Mouse (Mus musculus) liver, postnatal 0 days (tissue): ENCODE measurements around the gene Ephx3. TPM values are rescaled to one million over a fixed set of nuclear protein-coding genes. Genes with fewer than 3 reads are reported as not detected.

Experiments
- ATAC-seq: fragments of 200-750 bp; cut with Nextera tagmentation; 2 replicates; pipeline ENCODE4 v1.8.0; 2017; ENCODE audit warnings: mild to moderate bottlenecking, moderate library complexity
- DNase-seq: peaks from one replicate; pipeline ENCODE4 v3.0.0-alpha.2; 2016
- H3K27ac ChIP-seq: fragments of 300-500 bp; sonication (generic); 2 replicates; pipeline ENCODE4 v1.5.1; 2014; ENCODE audit warnings: antibody characterized with exemption, moderate library complexity, mild to moderate bottlenecking, low read depth
- H3K27me3 ChIP-seq: fragments of 300-500 bp; sonication (generic); 2 replicates; pipeline ENCODE4 v1.6.1; 2014; ENCODE audit warnings: low read length, control low read depth, mixed read lengths; ENCODE audit not compliant: insufficient read depth
- H3K36me3 ChIP-seq: fragments of 300-500 bp; sonication (generic); replicated peaks from 2 replicates; pipeline ENCODE4 v1.6.1; 2014; ENCODE audit warnings: mild to moderate bottlenecking, control low read depth, low read length, moderate library complexity, mixed read lengths; ENCODE audit not compliant: insufficient read depth
- H3K4me1 ChIP-seq: fragments of 300-500 bp; sonication (generic); 2 replicates; pipeline ENCODE4 v1.6.1; 2014; ENCODE audit warnings: antibody characterized with exemption, mild to moderate bottlenecking, control low read depth; ENCODE audit not compliant: insufficient read depth
- H3K4me2 ChIP-seq: fragments of 300-500 bp; sonication (generic); 2 replicates; pipeline ENCODE4 v1.6.1; 2014; ENCODE audit warnings: low read depth, mild to moderate bottlenecking, low read length, moderate library complexity, mixed read lengths
- H3K4me3 ChIP-seq: fragments of 300-500 bp; sonication (generic); 2 replicates; pipeline ENCODE4 v1.5.1; 2014; ENCODE audit warnings: low read depth, low read length
- H3K9ac ChIP-seq: fragments of 300-500 bp; sonication (generic); replicated peaks from 2 replicates; pipeline ENCODE4 v1.6.1; 2014; ENCODE audit warnings: mild to moderate bottlenecking, moderate library complexity
- H3K9me3 ChIP-seq: fragments of 300-500 bp; sonication (generic); 2 replicates; pipeline ENCODE4 v1.6.1; 2016; ENCODE audit warnings: mild to moderate bottlenecking, control low read depth, low read length, mixed read lengths
- CTCF ChIP-seq: sonication (generic); IDR thresholded peaks from 2 replicates; pipeline ENCODE4 v1.5.1; 2016; ENCODE audit warnings: antibody characterized with exemption, low read depth
- EP300 ChIP-seq: IDR thresholded peaks from 2 replicates; pipeline ENCODE4 v1.6.1; 2016; ENCODE audit warnings: antibody characterized with exemption, low read depth, mild to moderate bottlenecking
- WGBS: fragments of 180-500 bp; shearing (Covaris S2); extraction: QIAGEN DNeasy Blood & Tissue Kit; methylation state at CpG from one replicate; pipeline ENCODE4 v1.1.7; 2014; ENCODE audit not compliant: insufficient replicate concordance; 5-methylcytosine and 5-hydroxymethylcytosine counted together
- polyA plus RNA-seq: library from polyadenylated mRNA; unstranded; fragments of >200 nt; fragmentation: Nextera tagmentation; extraction: Ambion mirVana; gene quantifications from 2 replicates; pipeline ENCODE4 v1.2.1, GENCODE M21; 2015

The Ephx3 gene
- polyA plus RNA-seq, 1 experiment from 2014 or later: not detected

- H3K9me3 ChIP-seq: no peaks in the 10 kb centered on the region
- H3K36me3 ChIP-seq: no peaks in the 10 kb centered on the region
- H3K4me2 ChIP-seq: no peak overlapping the region
- TF ChIP-seq EP300 (no peak), CTCF (no peak)
- no peak for ATAC-seq
- H3K27me3 ChIP-seq: no peaks in the 10 kb centered on the region
- 69% methylated on average over 11 of the region's 11 CpGs for WGBS
- no peak overlapping the region for H3K4me3 ChIP-seq
- no peak overlapping the region for H3K9ac ChIP-seq
- H3K27ac ChIP-seq: no peak overlapping the region
- no peak for DNase-seq
- no peaks in the 10 kb centered on the region for H3K4me1 ChIP-seq
Measured at GRCm38 (mm10) chr17:32179621-32180491, 9.5 kb downstream of the Ephx3 start.

GRCm38 (mm10) chr17:32176919-32177318 lies 12.4 kb downstream of the Ephx3 start:
- Histone ChIP-seq H3K4me1 (no peaks in the 10 kb centered on the region), H3K27me3 (no peaks in the 10 kb centered on the region), H3K4me2 (no peak overlapping the region), H3K36me3 (no peaks in the 10 kb centered on the region), H3K27ac (no peak overlapping the region), H3K9ac (no peak overlapping the region), H3K4me3 (no peak overlapping the region), H3K9me3 (no peaks in the 10 kb centered on the region)
- 76% methylated on average over 4 of the region's 4 CpGs for WGBS
- no peak for TF ChIP-seq EP300
- no peak for TF ChIP-seq CTCF
- ATAC-seq (no peak), DNase-seq (no peak)

- ATAC-seq (no peak), DNase-seq (no peak)
- TF ChIP-seq EP300: no peak
- TF ChIP-seq CTCF: no peak
- no peaks in the 10 kb centered on the region for H3K9me3 ChIP-seq
- WGBS: 70% methylated on average over 7 of the region's 7 CpGs
- H3K9ac ChIP-seq: no peak overlapping the region
- H3K36me3 ChIP-seq: no peaks in the 10 kb centered on the region
- H3K4me3 ChIP-seq: no peak overlapping the region
- 0 out of 2 replicates have a peak, but pooled peaks cover 3% of the 10 kb centered on the region for H3K27me3 ChIP-seq
- peaks cover 5% of the 10 kb centered on the region for H3K4me1 ChIP-seq
- no peak overlapping the region for H3K27ac ChIP-seq
- no peak overlapping the region for H3K4me2 ChIP-seq
Measured at GRCm38 (mm10) chr17:32173166-32173565, 16.2 kb downstream of the Ephx3 start.

GRCm38 (mm10) chr17:32172485-32172884 lies 16.9 kb downstream of the Ephx3 start:
- ATAC-seq: no peak
- 71% methylated on average over 2 of the region's 2 CpGs for WGBS

GRCm38 (mm10) chr17:32169518-32170225 lies 19.7 kb downstream of the Ephx3 start:
- Histone ChIP-seq H3K27me3 (peaks cover 27% of the 10 kb centered on the region), H3K4me3 (no peak overlapping the region), H3K9me3 (no peaks in the 10 kb centered on the region), H3K4me2 (no peak overlapping the region), H3K9ac (no peak overlapping the region), H3K4me1 (peaks cover 19% of the 10 kb centered on the region), H3K27ac (no peak overlapping the region), H3K36me3 (no peaks in the 10 kb centered on the region)
- DNase-seq: no peak
- WGBS: 33% methylated on average over 4 of the region's 4 CpGs
- TF ChIP-seq EP300: peak; percentile 49; the same call in 1 of the 2 replicates
- no peak for TF ChIP-seq CTCF
- peak; percentile 29; the same call in 1 of the 2 replicates for ATAC-seq

More at GRCm38 (mm10) chr17:32172485-32172884, 16.9 kb downstream of the Ephx3 start:
- Histone ChIP-seq H3K36me3 (no peaks in the 10 kb centered on the region), H3K4me3 (no peak overlapping the region), H3K27me3 (0 out of 2 replicates have a peak, but pooled peaks cover 3% of the 10 kb centered on the region), H3K4me1 (peaks cover 5% of the 10 kb centered on the region), H3K9ac (no peak overlapping the region), H3K27ac (no peak overlapping the region), H3K4me2 (no peak overlapping the region), H3K9me3 (no peaks in the 10 kb centered on the region)
- DNase-seq: no peak
- TF ChIP-seq EP300 (no peak), CTCF (no peak)

GRCm38 (mm10) chr17:32166687-32167086 lies 22.7 kb downstream of the Ephx3 start, which contains the start of gene Notch3:
TSS of gene Notch3 (minus strand) at chr17:32166852.
- ATAC-seq (no peak), DNase-seq (peak; percentile 39)
- Histone ChIP-seq H3K4me2 (peak within 1 kb of the TSS; percentile 80), H3K9me3 (no peaks in the 10 kb centered on the region), H3K36me3 (no peaks in the 10 kb centered on the region), H3K27ac (no peak within 1 kb of the TSS), H3K9ac (peak within 1 kb of the TSS; percentile 3; the same call in 1 of the 2 replicates), H3K4me1 (peaks cover 26% of the 10 kb centered on the region), H3K27me3 (peaks cover 55% of the 10 kb centered on the region), H3K4me3 (peak within 1 kb of the TSS; percentile 48)
- TF ChIP-seq EP300: no peak
- no peak for TF ChIP-seq CTCF
- 7% methylated on average over 39 of the region's 39 CpGs for WGBS
